Mouse (Mus musculus) spleen, adult 2 months (tissue): ENCODE data around the gene Ccr2.

Experiments
- CTCF ChIP-seq: fragments of 200-500 bp; IDR thresholded peaks from 2 replicates; pipeline ENCODE4 v1.5.1; 2011; ENCODE audit warnings: mild to moderate bottlenecking, inconsistent platforms; ENCODE audit not compliant: insufficient read depth, insufficient read length, insufficient replicate concordance; ENCODE audit errors: extremely low read depth
- POLR2A ChIP-seq: fragments of 200-500 bp; IDR thresholded peaks from 2 replicates; pipeline ENCODE4 v1.6.1; 2011; ENCODE audit warnings: low read depth, low read length, inconsistent platforms

DNA sequence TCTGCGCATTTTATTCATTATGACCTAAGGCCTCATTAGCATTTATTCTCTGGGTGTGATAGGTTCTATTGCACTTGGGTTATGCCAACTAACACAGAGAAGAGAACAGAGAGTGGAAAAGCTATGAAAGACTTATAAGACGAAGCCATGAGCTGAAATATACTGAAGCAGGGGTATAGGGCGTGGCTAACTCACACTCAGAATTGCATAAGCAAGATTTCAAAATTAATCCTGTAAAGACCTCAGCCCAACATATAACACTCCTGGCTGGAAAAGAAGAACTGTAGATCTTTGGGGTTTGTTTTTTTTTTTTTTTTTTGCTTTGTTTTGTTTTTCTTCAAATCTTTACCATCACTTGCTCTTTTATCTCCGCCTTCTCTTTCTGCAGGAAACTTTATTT is at the start of gene Ccr2:
- TF ChIP-seq POLR2A (no peak), CTCF (no peak)
